Mouse (Mus musculus) cerebellum, postnatal 10 days (tissue): Measurements from ENCODE around the gene Ankrd13a.

Source experiments
- DNase-seq, 2 experiments: peaks; one replicate each; pipeline ENCODE4 v3.0.0; 2021; ENCODE audit warnings: mixed read lengths in 2 of 2

Gene Ankrd13a

GRCm38 (mm10) chr5:114774403-114775051 is at the start of gene Ankrd13a:
TSS of gene Ankrd13a (plus strand) at chr5:114774677.
- DNase-seq, result peak; percentile 94 to 96

DNA sequence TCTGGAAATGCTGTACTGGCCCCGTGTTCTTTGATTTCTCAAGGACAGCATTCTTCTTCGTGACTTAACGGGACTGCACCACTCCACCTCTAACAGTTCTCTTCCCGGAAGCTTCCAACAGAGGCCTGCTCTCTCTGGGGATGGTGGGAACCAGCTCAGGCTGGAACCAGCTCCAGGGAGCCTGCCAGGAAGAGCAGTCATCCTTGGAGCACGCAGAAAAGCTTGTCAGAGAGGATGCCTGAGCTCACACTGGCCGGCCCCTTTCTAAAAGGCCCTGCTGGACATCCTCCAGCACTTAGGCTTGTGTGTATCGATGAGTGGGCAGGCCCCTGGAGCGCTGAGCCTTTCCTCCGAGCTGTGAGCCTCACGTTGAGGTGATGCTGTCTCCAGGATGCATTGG is 46.3 kb upstream of the Ankrd13a start:
- DNase-seq, result peak in 1 of 2 experiments; percentile 34

DNA sequence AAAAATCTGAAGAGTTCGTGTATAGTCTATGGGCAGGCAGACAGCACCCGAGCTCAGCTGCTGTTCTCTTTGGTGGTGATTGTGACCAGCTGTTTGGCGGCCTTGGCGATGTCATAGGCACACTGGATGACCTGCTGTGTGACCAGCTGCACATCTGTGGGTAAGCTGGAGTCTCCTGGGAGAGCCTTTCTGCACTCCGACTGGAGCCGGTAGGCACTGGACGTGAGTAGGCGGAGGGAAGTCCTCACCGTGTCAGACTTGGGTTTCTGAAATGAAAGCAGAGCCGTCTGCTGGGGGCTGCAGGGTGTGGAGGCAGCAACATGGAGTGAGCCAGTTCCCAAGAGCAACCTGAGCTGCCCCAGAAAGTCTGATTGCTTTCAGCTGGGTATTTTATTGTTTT is 44.3 kb upstream of the Ankrd13a start:
- DNase-seq, result peak in 1 of 2 experiments; percentile 24

- peak; percentile 35 to 48 for DNase-seq
Observed at GRCm38 (mm10) chr5:114731498-114731897, 43.0 kb upstream of the Ankrd13a start.

- peak; percentile 64 to 66 for DNase-seq
Observed at GRCm38 (mm10) chr5:114731969-114732368, 42.5 kb upstream of the Ankrd13a start.

DNA sequence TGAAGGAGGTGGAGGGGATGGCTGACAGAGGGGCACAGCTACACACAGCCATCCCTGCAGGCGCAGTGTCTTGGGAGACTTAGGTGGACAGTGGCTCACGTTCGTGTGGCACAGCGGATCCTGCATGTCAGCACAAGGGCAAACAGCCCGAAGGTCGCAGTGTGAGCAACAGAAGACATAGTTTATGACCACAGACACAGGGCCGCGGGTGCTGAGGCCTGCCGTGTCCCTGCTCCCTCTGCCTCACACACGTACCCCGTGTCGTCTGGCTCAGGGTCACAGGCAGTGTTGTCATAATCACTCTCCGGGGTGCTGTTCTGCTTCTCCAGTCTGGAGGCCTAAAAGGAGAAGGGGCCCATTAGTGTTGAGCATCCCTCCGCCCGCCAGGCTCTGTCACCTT is 40.9 kb upstream of the Ankrd13a start:
- no peak for DNase-seq

GRCm38 (mm10) chr5:114737090-114737887 is 37.2 kb upstream of the Ankrd13a start:
- peak; percentile 90 to 93 for DNase-seq

- peak; percentile 70 to 73 for DNase-seq
Observed at GRCm38 (mm10) chr5:114738707-114739241, 35.7 kb upstream of the Ankrd13a start.

- peak; percentile 70 to 72 for DNase-seq
Observed at GRCm38 (mm10) chr5:114740595-114740994, 33.9 kb upstream of the Ankrd13a start.

DNA sequence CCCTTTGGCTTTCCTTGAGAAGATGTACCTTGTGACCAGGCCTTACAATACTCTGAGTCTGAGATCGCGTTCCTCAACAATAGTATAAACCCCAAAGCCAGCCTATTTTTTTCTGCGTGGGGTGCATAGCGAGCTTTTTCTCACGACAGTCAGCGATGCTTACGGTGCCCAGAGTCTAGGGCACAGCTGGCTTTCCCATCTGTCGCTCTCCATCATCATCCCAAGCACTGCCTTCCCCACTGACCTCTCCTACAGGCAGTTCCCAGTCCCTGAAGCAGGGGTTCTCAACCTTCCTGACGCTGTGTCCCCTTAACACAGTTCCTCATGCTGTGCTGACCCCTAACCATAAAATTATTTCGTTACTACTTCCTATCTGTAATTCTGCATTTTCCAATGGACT is 31.9 kb upstream of the Ankrd13a start:
- DNase-seq, result no peak

DNA sequence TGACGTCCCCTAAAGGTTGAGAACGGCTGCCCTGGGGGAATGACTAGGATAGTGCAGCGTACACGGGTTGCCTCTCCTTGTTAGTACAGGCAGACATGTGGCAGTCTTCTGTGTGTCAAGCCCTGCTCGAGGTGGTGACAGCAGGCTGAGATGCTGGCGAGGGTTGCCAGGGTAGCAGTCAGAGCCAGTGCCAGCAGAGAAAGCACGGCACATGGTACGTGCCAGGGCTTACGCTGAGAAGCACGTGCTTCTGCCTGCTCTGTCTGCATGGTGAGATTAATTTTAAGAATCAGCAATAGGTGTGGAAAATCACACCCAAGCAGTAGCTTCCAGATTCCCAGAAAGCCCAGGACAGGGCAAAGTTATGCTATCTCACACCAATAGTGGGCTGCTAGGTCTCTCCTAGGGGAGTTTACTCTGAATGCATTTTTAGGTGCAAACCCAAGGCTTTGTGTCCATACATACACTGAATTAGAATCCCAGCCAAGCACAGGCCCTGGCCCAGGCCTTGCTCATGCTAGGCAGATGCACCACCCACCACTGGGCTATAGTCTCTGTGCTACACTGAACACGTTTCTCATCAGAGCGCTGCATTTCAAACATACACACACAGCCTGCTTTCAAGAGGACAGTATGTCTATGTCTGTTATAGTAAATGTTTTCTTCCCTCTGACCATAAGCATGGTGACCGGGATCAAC is 31.3 kb upstream of the Ankrd13a start:
- DNase-seq, result peak; percentile 90 to 93

DNA sequence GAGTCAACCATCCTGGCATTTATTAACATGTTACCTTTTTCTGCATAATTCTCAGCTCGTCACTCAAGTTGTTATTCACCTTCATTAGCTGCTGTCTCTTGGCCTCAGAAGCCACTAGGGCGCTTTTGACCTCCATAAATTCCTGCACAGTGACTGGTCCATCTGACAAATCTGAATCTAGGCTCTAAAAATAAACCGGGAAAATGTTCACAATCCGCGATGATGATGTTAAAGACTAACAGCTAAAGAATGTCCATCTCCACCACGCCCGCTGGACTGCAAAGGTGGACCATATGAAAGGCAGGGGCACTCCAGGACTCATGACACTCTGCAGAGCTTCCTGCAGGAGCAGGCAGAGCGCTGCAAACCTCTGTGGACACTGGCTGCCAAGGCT is 30.8 kb upstream of the Ankrd13a start:
- no peak for DNase-seq

DNA sequence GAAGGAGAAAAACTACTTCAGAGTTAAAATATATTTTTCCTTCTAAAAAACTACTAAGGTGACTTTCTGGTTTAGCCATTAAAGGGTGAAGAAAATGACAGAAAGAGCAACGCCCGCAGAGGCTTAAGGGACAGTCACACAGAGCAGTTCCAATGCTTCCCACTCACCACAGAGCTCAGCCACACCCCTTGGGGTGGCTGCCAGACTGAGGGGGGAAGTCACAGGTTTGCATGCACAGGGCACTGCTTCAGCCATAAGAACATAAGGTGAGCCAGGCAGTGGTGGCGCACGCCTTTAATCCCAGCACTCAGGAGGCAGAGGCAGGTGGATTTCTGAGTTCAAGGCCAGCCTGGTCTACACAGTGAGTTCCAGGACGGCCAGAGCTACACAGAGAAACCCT is 28.9 kb upstream of the Ankrd13a start:
- peak; percentile 72 to 79 for DNase-seq

DNA sequence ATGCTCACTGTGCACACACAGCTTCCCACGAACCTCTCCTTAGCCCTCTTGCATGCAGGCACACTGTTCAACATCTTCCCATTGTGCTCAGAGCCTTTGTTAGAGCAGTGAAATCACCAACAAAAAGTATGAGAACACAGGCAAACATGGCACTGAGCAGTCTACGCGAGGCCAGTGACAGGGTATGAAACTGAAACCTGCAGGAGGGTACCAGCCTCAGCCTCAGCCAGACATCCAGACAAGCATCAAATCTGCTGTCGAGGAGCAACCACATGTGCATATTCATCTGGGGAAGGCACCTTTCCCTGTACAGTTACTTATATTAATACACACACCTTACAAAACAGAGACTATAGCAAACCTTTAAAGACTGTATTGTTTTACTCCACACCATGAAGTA is 27.6 kb upstream of the Ankrd13a start:
- DNase-seq, result no peak

DNA sequence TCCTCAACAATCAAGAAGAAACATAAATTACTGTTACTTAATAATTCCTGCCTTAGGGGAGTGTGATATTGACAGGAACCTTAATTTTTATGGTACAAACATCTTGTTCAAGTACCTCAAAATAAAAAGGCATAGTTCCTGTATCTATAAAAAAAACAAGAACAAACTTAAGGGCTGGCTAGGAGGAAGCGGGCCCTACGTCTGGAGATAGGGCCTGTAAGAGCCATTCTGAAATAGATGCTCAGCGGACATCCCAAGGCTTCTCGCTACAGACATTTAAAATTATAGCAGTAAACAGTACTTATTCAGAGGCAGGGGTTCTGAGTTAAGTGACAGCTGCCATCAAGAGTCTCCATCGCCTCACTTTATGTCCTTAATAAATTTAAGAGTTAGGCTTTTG is 27.0 kb upstream of the Ankrd13a start:
- DNase-seq, result no peak

DNA sequence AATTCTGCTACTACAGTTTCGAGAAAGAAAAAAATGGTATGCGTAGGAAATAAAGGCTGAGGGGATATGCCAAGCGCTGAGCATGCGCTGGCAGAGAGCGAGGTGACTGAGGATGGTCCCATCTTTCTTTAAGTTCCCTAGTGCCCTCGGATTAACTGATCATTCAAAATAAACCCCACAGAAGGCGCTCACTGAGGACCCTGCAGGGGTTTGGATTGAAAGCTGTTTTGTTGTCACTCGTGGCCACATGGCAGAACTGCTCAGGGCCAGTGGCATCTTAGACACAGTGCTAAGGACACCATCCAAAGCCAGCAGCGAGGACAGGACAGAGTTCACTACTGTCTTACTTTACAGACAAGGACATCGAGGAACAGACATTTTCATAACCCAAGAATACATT is 24.2 kb upstream of the Ankrd13a start:
- peak; percentile 65 to 70 for DNase-seq

- DNase-seq, result no peak
Observed at GRCm38 (mm10) chr5:114752397-114752796, 22.1 kb upstream of the Ankrd13a start.

DNA sequence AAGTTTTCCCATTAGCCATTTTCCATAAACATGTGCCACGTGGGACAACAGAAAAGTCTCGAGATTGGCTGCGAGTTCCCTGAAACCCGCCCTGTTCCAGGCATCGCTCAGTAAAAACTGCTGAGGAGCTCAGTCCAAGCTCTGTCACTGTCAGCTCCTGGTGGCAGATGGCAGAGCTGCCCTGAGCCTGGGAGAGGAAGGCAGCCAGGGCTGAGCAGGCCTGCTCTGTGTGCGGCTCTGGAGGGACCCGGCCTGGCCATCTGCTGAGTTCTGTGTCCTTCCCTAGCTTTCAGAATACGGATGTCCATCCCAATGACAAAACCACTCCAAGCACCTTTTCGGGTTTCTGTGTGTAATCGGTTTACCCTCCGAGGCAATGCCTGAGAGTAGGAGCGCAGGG is 21.1 kb upstream of the Ankrd13a start:
- peak; percentile 91 to 96 for DNase-seq

DNA sequence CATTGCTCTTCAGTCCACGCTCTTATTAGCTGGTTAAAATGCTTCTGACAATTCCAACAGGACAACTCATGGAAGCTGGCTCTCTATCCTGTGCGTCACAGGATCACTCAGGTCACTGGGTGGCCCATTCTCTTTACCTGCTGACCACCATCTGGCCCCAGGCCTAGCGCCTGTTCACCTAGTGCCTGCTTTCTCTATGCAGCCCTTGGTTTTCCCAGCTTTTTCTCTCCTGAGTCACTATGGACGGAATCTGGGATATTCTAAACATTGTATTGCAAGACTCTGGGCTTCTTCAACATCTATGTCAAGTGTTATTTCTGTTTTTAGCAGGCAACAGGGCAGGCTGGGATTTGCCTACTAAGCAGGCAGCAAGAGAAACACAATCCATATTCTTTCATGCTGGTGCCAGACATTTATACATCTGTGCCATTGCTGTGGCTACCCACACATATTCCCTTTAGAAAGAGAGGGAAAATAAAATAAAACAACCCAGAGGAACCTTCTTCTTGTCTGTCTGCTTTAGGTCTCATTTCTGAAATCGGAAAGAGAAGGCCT is 14.9 kb upstream of the Ankrd13a start:
- DNase-seq, result peak in 1 of 2 experiments; percentile 65

DNA sequence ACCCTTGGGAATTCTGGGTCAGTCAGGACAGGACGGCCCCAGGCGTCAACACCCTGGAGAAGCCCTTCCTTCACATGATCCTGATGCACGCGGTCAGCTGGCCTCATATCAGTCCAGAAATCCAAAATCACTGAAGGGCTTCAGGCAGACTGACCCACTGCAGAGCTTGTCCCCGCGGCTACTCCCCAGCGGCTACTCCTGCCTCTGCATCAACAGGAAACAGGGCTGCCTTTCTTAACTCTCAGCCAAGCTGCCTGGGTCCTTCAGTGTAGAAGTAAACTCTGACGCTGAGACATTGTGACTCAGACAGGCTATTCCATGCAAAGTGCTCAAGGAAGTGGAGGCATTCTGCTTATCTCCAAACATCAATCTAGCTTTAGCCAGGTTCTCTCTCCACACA is 12.5 kb upstream of the Ankrd13a start:
- no peak for DNase-seq

GRCm38 (mm10) chr5:114764812-114765735 is 9.4 kb upstream of the Ankrd13a start:
- peak; percentile 89 to 90 for DNase-seq

- DNase-seq, result peak; percentile 36 to 39
Observed at GRCm38 (mm10) chr5:114766686-114767085, 7.8 kb upstream of the Ankrd13a start.
